Mouse (Mus musculus) heart, postnatal 14 days (tissue): ENCODE results near the gene Hsd17b1. TPM values are rescaled to one million over a fixed set of nuclear protein-coding genes. Genes with fewer than 3 reads are reported as not detected.

Experiments
- DNase-seq, 2 experiments: peaks; one replicate each; pipeline ENCODE4 v3.0.0; 2021 to 2022
- intact Hi-C: fragments of 180-260 bp; cut with DNase I; formaldehyde crosslinking; loops from one replicate; pipeline ENCODE4 v1.15.1; 2025
- total RNA-seq, 2 experiments: library from RNA; stranded (reverse); gene quantifications; 2 replicates each; pipeline ENCODE4 v1.2.3; 2021

Gene Hsd17b1
- total RNA-seq, 2 experiments from 2014 or later, result 0.32 to 0.41 TPM

DNA sequence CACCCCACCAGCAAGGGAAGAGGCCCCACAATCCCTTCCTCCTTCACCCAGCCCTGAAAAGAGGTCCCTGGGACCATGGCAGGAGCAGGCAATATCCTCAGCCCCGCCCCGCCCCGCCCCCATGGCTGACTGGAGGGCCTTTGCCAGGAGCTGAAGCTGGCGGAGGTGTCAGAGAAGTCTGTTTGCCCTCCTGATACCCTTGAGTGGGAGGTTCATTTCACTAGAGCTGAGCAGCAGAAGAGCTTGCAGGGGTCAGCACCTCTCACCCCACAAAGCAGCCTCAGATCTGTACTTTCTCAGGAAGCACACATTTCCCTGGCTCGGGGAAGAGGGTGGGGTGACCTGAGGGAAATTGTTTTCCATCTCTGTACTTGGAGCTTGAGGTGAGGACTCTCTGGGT lies 19.5 kb upstream of the Hsd17b1 start:
- peak; percentile 52 to 53 for DNase-seq
- intact Hi-C loops, result loop anchor here (1.0 to 5.0 kb wide), 3 partner anchors 46 to 166 kb away; no protein-coding TSS in a partner anchor

DNA sequence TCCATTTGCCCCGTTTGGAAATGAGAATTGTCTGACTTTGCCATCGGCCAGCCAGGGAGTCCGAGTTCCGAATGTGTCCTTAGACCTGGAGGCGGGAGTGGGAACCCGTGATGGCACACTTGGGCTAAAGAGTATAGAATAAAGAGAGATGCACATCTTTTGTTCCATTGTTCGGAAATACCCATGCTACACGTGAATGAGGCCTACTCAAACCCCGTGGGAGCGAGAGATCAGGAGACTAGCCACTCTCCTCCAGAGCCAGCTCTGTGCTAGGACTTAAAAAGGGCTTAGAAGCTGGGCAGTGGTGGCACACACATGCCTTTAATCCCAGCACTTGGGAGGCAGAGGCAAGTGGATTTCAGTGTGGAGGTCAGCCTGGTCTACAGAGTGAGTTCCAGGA lies 18.7 kb upstream of the Hsd17b1 start:
- intact Hi-C loops, result loop anchor here (2.0 to 5.0 kb wide), 2 partner anchors 47 to 167 kb away; no protein-coding TSS in a partner anchor

DNA sequence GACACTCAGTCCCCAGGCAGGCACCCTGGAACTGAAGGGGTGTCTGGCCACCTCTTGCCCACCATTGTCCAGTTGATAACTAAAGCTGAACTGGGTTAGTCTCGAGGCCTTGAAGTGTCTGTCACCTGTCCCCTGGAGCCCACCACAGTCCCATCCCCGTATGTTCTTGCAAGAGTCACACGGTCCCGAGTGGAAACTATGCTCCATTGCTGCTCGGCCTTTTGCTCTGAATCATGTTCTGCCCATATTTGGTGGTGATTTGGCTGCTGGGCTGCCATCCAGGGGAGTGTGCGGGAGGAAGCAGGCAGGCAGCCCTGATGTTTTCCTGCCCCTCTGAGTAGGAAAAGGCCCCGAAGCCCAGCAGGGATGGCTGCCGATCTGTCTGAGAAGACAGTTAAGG lies 18.1 kb upstream of the Hsd17b1 start:
- peak; percentile 82 to 83 for DNase-seq
- intact Hi-C loops, result loop anchor here (5.0 kb wide), 1 partner anchor 348 kb away; the partner anchor contains the start of genes Hspb9 and Kat2a

More for the DNA sequence above, 18.7 kb upstream of the Hsd17b1 start:
- DNase-seq, result no peak

DNA sequence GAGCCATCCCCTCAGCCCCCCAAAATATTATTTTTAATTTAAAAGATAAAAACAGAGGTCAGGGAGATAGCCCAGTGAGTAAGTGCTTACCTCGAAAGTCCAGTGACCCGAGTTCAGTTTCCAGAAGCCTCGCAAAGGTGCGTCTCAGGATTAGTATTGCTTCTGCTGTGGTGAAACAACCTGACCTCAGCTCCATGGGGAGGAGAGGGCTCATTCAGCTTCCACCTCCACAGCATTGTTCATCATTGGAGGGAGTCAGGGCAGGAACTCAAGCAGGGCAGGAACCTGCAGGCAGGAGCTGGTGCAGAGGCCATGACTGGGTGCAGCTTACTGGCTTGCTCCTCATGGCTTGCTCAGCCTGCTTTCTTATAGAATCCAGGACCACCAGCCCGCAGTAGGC lies 17.2 kb upstream of the Hsd17b1 start:
- DNase-seq, result no peak
- intact Hi-C loops, result loop anchor here (5.0 kb wide), 1 partner anchor 349 kb away; the partner anchor contains the start of genes Hspb9 and Kat2a

DNA sequence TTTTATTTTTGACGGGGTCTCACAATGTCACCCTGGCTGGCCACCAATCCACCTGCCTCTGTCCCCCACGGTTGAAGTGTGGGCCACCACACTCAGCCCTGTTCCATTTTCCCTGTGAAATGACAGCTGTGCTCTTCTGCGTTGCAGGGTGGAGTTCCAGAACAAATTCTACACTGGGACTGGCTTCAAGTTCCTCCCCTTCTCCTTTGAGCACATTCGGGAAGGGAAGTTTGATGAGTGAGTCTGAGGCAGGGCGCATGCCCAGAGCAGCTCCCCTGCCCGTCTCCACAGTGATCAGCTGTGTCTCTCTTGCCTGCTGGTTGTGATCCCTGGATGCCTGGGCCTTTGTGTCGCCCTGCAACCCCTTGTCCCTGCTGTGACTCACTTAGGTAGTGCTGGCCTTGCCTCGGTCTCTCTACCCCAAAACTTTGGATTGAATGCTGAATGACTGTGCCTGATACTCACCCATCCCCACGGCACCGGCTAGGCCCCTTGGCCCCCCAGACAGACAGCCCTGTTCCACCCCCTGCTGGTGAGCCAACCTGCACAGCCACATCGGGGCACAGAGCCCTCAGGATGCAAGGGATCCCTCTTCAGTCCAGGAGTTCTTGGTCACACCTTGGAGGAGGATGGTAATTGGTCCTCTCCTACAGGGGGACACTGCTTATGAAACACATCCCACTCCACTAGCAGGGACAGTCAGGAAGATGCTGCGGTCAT lies 15.9 kb upstream of the Hsd17b1 start:
- intact Hi-C loops, result loop anchor here (5.0 kb wide), 1 partner anchor 350 kb away; the partner anchor contains the start of genes Hspb9 and Kat2a
- DNase-seq, result peak; percentile 66 to 73

DNA sequence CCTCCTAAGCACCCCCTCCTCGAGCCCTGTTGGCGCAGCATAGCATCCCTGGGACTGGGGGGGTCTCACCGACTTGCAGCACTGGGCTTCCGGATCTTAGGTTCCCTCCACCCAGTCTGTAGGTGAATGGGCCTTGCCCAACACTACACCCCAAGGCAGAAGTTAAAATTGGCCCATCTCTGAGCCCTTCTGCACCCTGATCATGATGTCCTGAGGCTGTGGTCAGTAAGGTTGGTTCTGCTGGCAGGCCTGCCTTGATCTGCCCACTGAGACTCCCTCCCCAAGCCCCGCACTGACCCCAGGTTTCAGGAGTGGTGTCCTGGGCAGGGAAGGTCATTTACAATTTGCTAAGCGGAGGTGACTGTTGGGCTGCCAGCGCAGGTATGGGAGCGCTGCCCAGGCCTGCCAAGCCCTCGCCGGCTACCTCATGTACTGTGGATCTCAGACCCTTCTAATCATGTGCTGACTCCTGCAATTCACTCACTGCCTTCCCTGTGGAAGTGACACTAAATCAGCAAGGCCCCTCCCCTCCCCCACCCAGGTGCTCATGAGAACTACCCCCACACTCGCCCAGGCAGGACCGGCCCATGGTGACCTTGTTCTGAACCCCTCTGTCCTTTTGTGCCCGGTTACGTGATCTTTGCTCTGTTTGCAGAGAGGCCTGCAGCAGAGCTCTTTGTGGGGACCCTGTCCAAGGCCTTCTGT lies 15.1 kb upstream of the Hsd17b1 start:
- no peak for DNase-seq
- intact Hi-C loops, result loop anchor here (5.0 kb wide), 1 partner anchor 351 kb away; the partner anchor contains the start of genes Hspb9 and Kat2a

DNA sequence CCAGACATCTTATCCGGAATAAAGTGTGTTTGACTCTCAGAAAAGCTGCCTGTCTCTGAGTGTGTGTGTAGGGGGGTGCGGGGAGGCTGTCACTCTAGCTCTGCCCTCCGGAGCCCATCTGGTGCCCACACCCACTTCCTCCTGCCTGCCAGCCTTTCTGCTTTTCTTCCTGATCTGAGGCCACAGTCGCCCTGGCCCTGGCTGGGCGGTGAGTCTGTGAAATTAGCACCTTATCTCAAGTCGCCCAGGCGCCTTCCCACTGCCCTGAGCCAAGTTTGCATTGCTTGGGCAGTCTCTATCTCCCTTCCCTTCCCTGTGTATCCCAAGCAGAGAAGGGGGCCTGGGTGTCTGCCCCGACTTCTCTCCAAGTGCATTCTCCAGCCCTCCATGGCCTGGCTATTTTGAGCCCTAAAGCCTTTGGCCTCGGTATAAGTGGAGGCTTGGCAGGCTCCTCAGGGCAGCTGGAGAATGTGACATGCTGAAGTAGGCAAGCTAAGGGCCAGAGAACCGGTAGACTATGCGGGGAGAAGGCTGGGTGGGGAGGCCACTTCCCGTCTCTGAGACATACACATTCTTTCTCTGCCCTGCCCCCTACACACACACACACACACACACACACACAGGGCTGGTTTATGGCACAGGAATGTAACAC lies 14.4 kb upstream of the Hsd17b1 start:
- intact Hi-C loops, result loop anchor here (5.0 kb wide), 1 partner anchor 352 kb away; the partner anchor contains the start of genes Hspb9 and Kat2a

DNA sequence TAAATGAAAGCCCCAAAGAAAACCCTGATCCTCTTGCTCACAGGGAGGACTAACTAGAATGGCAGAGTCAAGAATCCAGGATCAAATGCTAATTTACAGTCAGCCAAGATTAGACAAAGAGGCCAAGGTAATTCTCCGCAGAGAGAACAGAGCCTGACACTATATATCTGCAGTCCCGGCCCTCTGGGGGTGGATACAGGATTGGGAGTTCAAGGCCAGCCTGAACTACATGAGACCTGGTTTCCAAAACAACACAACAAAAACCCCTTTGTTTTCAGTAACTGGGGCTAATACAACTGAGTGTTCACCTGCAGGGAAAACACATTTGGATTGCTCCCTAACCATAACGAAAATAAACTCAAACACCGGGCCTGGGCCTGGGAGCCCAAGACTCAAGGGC lies 13.7 kb upstream of the Hsd17b1 start:
- intact Hi-C loops, result loop anchor here (5.0 kb wide), 1 partner anchor 352 kb away; the partner anchor contains the start of genes Hspb9 and Kat2a
- DNase-seq, result no peak

More for the DNA sequence above, 14.4 kb upstream of the Hsd17b1 start:
- DNase-seq, result peak; percentile 72 to 82

DNA sequence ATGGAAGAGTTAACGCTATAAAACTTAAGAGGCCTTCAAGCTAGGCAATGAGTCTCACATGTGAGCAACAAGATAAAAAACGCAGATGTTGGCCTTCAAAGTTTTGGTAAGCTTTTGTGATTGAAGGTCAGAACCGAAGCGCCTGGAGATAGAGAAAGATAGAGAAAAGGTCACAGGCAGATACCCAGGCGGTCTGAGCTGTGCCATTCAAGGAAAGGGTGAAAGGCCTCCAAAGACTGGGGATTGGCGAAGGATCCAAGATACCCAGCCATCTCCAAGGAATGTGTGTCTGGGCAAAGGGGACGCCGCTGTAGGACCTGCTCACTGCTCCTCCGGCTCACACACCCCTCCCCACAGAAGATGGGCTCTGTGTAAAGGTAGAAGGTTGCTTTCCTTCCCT lies 13.2 kb upstream of the Hsd17b1 start:
- no peak for DNase-seq
- intact Hi-C loops, result no loop called here

DNA sequence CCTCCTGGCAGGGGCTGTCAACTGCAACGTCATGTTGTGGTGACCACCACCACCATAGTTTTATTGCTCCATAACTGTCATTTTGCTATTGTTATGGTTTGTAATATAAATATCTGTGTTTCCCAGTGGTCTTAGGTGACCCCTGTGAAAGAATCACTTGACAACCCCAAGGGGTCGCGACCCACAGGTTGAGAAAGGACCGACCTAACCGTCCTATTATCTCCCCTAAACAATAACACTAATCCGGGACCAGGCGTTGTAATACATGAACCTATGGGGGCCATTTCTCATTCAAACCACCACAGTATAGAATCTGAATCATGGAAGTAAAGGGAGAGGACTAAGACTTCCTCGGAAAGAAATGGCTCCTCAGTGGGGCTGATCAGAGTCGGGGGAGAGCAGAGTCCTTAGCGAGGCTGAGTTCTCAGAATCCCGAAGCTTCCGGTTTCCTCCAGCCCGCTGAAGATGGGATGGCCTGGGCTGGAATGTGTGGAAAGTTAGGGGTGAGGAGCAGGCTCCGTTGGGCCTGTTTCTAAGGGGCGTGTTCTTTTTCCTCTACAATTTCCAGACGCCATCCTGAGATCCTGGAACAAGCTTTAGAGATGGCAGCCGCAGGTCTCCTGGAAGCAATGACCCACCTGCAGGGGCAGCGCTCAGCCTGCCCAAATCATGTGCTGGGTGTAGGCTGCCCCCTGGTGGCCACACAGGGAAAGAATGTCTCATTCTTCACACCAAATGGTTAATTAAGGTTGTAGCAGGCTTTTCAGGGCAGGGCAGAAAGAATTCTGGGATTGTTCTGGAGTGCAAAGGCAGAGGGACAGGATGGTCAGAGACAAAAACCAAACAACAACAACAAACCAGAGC lies 11.4 kb upstream of the Hsd17b1 start:
- intact Hi-C loops, result loop anchor here (2.0 kb wide), 1 partner anchor 84 kb away; no protein-coding TSS in a partner anchor
- DNase-seq, result peak; percentile 84 to 89

DNA sequence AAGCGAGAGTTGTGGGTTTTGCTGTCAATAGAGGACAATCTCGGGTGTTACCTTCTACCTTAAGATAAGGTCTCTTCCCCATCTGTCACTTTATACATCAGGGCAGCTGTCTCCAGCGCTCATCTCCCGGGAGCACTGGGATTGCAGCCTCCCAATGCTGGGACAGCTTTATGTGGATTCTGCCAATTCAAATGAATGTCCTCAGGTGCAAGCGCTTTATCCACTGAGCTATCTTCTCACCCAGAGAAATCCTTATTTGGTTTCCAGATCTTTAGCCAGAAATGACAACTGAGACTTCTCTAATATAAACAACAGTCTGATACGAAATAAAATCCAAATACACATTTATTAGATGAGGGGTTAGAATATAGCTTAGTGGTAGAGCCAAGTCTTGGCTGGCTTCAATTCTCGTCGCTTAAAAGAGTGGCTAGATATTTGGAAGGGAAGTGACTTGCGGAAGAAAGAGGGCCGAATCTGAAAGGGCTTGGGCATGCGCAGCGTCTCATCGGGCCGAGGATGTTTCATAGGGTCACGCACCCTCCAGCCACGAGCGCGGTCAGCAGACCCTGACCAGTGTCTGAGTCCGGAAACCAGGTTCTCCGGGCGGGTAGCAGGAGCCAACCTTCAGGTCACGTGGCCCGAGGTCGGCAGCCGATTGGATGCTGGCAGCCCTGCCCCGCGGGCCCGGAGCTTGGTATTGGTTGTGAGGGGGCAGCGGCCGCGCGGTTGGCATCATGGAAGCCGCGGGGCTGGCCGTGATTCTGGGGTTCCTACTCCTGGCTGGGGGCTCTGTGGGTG lies 8.6 kb upstream of the Hsd17b1 start, which contains the start of gene Naglu:
Naglu (plus strand) TSS at position 622 of the 798 bp plus-strand sequence.
- peak; percentile 93 to 96 for DNase-seq
- intact Hi-C loops, result no loop called here

DNA sequence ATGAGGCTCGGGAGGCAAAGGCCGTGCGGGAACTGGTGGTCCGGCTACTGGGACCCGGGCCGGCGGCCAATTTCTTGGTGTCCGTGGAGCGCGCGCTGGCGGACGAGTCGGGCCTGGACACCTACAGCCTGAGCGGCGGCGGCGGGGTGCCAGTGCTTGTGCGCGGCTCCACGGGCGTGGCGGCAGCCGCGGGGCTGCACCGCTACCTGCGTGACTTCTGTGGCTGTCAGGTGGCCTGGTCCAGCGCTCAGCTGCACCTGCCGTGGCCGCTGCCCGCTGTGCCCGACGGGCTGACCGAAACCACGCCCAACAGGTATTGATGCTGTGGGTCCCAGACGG lies 8.1 kb upstream of the Hsd17b1 start:
- intact Hi-C loops, result no loop called here
- no peak for DNase-seq

DNA sequence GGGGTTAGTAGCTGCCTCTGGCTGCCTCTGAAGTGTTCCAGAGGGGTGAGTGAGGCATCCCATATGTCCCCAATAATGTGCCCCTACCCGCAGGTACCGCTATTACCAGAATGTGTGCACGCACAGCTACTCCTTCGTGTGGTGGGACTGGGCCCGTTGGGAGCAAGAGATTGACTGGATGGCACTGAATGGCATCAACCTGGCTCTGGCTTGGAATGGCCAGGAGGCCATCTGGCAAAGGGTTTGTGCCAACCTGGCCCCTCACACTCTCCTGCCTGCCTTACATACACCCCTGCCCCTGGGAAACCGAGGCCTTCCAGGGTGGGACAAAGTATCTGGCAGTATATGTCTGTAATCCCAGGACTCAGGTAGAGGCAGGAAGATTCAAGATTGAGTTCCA lies 7.2 kb upstream of the Hsd17b1 start:
- no peak for DNase-seq
- intact Hi-C loops, result no loop called here

DNA sequence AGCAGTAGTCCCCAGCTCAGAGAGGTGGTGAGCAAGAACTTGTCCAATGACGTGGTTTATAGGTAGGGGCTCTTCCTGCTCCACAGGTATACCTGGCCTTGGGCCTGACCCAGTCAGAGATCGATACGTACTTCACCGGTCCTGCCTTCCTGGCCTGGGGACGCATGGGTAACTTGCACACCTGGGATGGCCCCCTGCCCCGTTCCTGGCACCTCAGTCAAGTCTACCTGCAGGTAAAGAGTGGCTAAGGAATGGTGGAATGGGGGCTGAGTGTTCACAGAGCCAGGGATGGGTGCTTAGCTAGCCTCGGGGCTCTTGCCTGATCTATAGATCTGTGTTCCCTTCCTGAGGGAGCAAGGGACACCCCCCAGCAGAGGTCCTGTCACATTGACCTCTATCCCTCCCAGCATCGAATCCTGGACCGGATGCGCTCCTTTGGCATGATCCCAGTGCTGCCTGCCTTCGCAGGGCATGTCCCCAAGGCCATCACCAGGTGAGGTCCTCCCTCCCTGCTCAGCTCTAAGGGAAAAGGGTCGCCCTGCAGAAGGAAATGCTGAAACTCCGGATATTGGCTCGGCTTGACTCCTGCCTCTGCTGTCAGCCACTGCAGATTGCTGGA lies 6.3 kb upstream of the Hsd17b1 start:
- intact Hi-C loops, result no loop called here
- DNase-seq, result no peak

DNA sequence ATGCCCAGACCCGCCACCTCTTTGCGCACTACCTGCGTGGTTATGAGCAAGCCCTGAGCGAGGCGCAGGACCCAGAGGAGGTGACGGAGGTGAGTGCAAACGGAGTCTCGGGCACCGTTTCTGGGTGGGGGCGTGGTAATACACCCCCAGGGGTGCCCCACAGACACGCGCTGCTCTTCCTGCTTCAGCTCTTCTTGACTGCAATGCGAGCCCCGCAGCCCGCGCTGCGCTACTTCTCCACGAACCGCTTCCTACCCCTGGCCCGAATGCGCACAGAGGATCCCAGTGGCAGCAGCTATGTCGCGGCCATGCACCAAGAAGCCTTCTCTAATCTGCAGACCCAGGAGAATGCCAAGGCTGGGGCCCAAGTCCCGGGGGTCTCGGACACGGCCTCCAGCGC lies 1.5 kb downstream of the Hsd17b1 start:
- intact Hi-C loops, result no loop called here
- no peak for DNase-seq

DNA sequence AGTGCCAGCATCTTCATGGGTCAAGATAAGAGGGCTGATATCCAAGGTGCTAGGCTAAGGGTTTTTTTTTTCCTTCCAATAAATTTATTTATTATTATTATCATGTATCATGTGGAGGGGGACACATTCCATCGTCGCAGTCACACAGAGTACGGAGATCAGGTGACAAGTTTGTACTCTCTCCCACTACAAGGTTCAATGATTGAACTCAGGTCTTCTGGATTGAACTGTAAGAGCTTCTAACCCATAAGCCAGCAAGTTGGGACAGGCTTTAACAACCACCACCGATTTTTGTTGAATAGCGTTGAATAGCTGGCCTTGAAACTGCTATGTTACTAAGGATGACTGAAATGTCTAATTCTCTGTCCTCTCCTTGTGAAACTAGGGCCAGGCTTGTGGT lies 2.2 kb downstream of the Hsd17b1 start:
- intact Hi-C loops, result no loop called here
- no peak for DNase-seq

DNA sequence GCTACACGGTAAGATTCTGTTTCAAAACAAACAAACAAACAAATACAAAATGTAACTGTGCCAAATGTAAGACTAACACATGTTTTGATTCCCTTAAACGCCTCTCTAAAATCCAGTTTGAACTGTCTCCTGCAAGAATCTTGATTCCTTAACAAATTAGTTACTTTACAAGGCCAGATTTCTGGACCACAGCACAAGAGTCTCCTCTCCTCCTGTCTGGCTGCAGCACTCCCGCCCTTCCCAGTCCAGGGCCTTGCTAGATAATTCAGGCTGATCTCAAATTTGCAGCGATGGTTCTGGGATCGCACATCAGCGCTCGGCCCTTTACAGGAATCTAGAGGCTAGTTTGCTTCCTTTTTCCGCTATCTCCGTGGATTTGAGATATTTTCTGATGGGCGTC lies 3.4 kb downstream of the Hsd17b1 start:
- DNase-seq, result no peak
- intact Hi-C loops, result no loop called here

DNA sequence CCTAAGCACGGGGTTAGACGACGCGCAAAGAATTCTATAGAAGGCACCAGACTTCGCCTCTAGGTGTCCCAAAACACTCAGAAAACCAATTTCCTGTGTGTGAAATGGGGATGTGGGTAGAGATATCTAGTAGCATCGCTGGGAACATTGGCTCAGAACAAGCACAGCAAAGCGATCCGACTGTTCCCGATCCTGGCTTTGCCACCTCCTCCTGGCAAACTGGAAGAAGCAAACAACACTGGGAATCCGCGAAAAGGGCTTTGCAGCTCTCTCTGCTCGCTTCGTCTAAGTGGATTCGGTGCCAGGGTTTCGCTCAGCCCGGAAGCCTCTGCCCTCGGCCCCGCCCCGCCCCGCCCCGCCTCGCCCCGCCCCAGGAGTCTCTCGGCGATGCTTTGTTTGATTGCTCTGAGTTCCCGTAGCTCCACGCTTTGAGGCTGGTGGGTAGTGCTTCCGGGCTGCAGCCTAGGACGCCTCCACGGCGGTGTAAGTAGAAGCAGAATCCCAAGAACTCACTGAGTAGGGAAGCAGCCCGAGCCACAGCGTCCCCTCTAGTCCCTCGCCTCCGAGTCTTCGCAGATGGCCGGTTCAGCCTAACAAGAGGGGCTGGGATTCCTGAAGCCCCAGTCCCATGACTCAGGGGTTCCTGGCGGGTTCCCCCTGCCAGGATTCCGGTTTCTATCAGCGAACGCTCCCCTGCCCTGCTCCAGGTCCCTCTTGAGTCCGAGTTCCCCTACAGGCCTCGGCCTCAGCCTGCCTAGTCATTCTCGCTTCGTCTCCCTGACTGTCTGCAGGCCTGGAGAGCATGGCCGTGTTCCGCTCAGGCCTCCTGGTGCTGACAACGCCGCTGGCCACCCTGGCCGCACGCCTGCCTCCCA lies 4.2 kb downstream of the Hsd17b1 start, which contains the start of gene Coasy:
Coasy (plus strand) TSS at position 358 of the 875 bp plus-strand sequence.
- peak; percentile 77 to 81 for DNase-seq
- intact Hi-C loops, result no loop called here
